Mouse (Mus musculus) G1E (cell line): ENCODE data around the gene Kcnq1. TPM values are rescaled to one million over a fixed set of nuclear protein-coding genes. Genes with fewer than 3 reads are reported as not detected.

Experiments used
- ATAC-seq: 2 replicates; pipeline ENCODE4 v1.8.0; 2016; ENCODE audit warnings: mild to moderate bottlenecking; ENCODE audit not compliant: insufficient number of reproducible peaks, poor library complexity, low FRiP score, severe bottlenecking; ENCODE audit errors: extremely low read depth
- DNase-seq: peaks from one replicate; pipeline ENCODE4 v3.0.0; 2012; ENCODE audit warnings: low spot score
- H3K27me3 ChIP-seq: 2 replicates; pipeline ENCODE4 v1.6.1; 2012; ENCODE audit warnings: mild to moderate bottlenecking, low read length, inconsistent platforms; ENCODE audit not compliant: insufficient read depth
- H3K36me3 ChIP-seq: replicated peaks from 2 replicates; pipeline ENCODE3; 2012; ENCODE audit warnings: mild to moderate bottlenecking, inconsistent platforms
- H3K4me1 ChIP-seq: 2 replicates; pipeline ENCODE4 v1.6.1; 2012; ENCODE audit warnings: low read depth, low read length, inconsistent platforms, mixed read lengths; ENCODE audit not compliant: insufficient read depth
- H3K4me3 ChIP-seq: 2 replicates; pipeline ENCODE4 v1.5.1; 2012; ENCODE audit warnings: low read depth, mild to moderate bottlenecking, inconsistent platforms, low read length, moderate library complexity, mixed read lengths
- H3K9me3 ChIP-seq: replicated peaks from 2 replicates; pipeline ENCODE4 v1.6.1; 2012; ENCODE audit warnings: inconsistent platforms
- CTCF ChIP-seq: IDR thresholded peaks from 2 replicates; pipeline ENCODE4 v1.5.1; 2012; ENCODE audit warnings: low read depth, low read length, inconsistent platforms, mixed read lengths
- GATA1 ChIP-seq: IDR thresholded peaks from 2 replicates; pipeline ENCODE4 v1.6.1; 2012; ENCODE audit warnings: borderline replicate concordance, low read length, inconsistent platforms, mixed read lengths
- GATA2 ChIP-seq: IDR thresholded peaks from 2 replicates; pipeline ENCODE4 v1.6.1; 2012; ENCODE audit warnings: low read depth, low read length, inconsistent platforms, borderline replicate concordance
- POLR2AphosphoS5 ChIP-seq: IDR thresholded peaks from 2 replicates; pipeline ENCODE4 v1.6.1; 2012; ENCODE audit warnings: low read depth, low read length, inconsistent platforms; ENCODE audit not compliant: insufficient replicate concordance
- TAL1 ChIP-seq: conservative IDR thresholded peaks from 2 replicates; pipeline ENCODE4 v1.6.1; 2012; ENCODE audit warnings: low read depth, low read length, inconsistent platforms, mixed read lengths
- polyA plus RNA-seq: library from polyadenylated mRNA; stranded (reverse); fragments of >175 nt; gene quantifications from 2 replicates; pipeline ENCODE4 v1.2.3, GENCODE M21; 2012
- total RNA-seq, 2 experiments: library from RNA; stranded (forward) in 1 of 2; stranded (reverse) in 1 of 2; fragments of 200-1000 nt in 1 of 2; fragments of >200 nt in 1 of 2; fragmentation: Nextera tagmentation in 1 of 2; gene quantifications; 2 replicates each; pipeline ENCODE4 v1.2.3; 2014 to 2017

The Kcnq1 gene
- total and polyA plus RNA-seq, 3 experiments: not detected

GRCm38 (mm10) chr7:143437894-143438581 is 331.9 kb downstream of the Kcnq1 start:
- Histone ChIP-seq H3K4me3 (no peak overlapping the region), H3K4me1 (no peaks in the 10 kb centered on the region), H3K36me3 (no peaks in the 10 kb centered on the region), H3K27me3 (peaks cover 30% of the 10 kb centered on the region), H3K9me3 (no peaks in the 10 kb centered on the region)
- ATAC-seq (no peak), DNase-seq (no peak)
- TF ChIP-seq GATA2 (no peak), GATA1 (no peak), POLR2AphosphoS5 (no peak), CTCF (no peak), TAL1 (no peak)

- DNase-seq: no peak
These were observed 332.8 kb downstream of the Kcnq1 start for GRCm38 (mm10) chr7:143438965-143439364.

GRCm38 (mm10) chr7:143444580-143444954 is 338.4 kb downstream of the Kcnq1 start:
- Histone ChIP-seq H3K9me3 (peaks cover 16% of the 10 kb centered on the region), H3K27me3 (peaks cover 5% of the 10 kb centered on the region), H3K4me3 (no peak overlapping the region), H3K36me3 (no peaks in the 10 kb centered on the region), H3K4me1 (no peaks in the 10 kb centered on the region)
- ATAC-seq: no peak
- no peak for DNase-seq
- no peak for TF ChIP-seq TAL1
- no peak for TF ChIP-seq GATA2
- TF ChIP-seq CTCF: no peak
- no peak for TF ChIP-seq POLR2AphosphoS5
- TF ChIP-seq GATA1: no peak

More at GRCm38 (mm10) chr7:143438965-143439364, 332.8 kb downstream of the Kcnq1 start:
- H3K9me3 ChIP-seq: no peaks in the 10 kb centered on the region
- TF ChIP-seq GATA2 (no peak), TAL1 (no peak), CTCF (no peak), GATA1 (no peak), POLR2AphosphoS5 (no peak)
- no peaks in the 10 kb centered on the region for H3K4me1 ChIP-seq
- H3K36me3 ChIP-seq: no peaks in the 10 kb centered on the region
- no peak overlapping the region for H3K4me3 ChIP-seq
- no peak for ATAC-seq
- peaks cover 21% of the 10 kb centered on the region for H3K27me3 ChIP-seq

GRCm38 (mm10) chr7:143444955-143445648 is 338.9 kb downstream of the Kcnq1 start:
- H3K4me3 ChIP-seq: no peak overlapping the region
- no peaks in the 10 kb centered on the region for H3K4me1 ChIP-seq
- peaks cover 16% of the 10 kb centered on the region for H3K9me3 ChIP-seq
- H3K36me3 ChIP-seq: no peaks in the 10 kb centered on the region
- DNase-seq (no peak), ATAC-seq (no peak)
- peaks cover 5% of the 10 kb centered on the region for H3K27me3 ChIP-seq
- TF ChIP-seq POLR2AphosphoS5 (no peak), TAL1 (no peak), GATA2 (no peak), GATA1 (no peak), CTCF (no peak)

- Histone ChIP-seq H3K27me3 (peaks cover 2% of the 10 kb centered on the region), H3K4me1 (no peaks in the 10 kb centered on the region)
- TF ChIP-seq CTCF: no peak
- TF ChIP-seq TAL1: no peak
- no peak for TF ChIP-seq GATA2
- TF ChIP-seq GATA1: no peak
- TF ChIP-seq POLR2AphosphoS5: no peak
These were observed 339.7 kb downstream of the Kcnq1 start for GRCm38 (mm10) chr7:143445651-143446460.

GRCm38 (mm10) chr7:143447130-143447529 is 341.0 kb downstream of the Kcnq1 start:
- TF ChIP-seq GATA2 (no peak), CTCF (no peak), GATA1 (no peak), TAL1 (no peak), POLR2AphosphoS5 (no peak)
- Histone ChIP-seq H3K27me3 (peaks cover 2% of the 10 kb centered on the region), H3K4me1 (no peaks in the 10 kb centered on the region), H3K4me3 (no peak overlapping the region), H3K36me3 (no peaks in the 10 kb centered on the region), H3K9me3 (peaks cover 16% of the 10 kb centered on the region)
- DNase-seq: no peak
- no peak for ATAC-seq

More at GRCm38 (mm10) chr7:143445651-143446460, 339.7 kb downstream of the Kcnq1 start:
- Histone ChIP-seq H3K36me3 (no peaks in the 10 kb centered on the region), H3K9me3 (peaks cover 16% of the 10 kb centered on the region), H3K4me3 (no peak overlapping the region)
- DNase-seq (no peak), ATAC-seq (no peak)
